Mouse (Mus musculus) kidney, embryonic 16.5 days (tissue): ENCODE data around the gene Nfya. TPM values are rescaled to one million over a fixed set of nuclear protein-coding genes. Genes with fewer than 3 reads are reported as not detected.

Source experiments
- ATAC-seq: fragments of 200-750 bp; cut with Nextera tagmentation; 2 replicates; pipeline ENCODE4 v1.8.0; 2017; ENCODE audit warnings: moderate TSS enrichment; ENCODE audit not compliant: low FRiP score, low TSS enrichment
- H3K27ac ChIP-seq: fragments of 300-500 bp; sonication (generic); 2 replicates; pipeline ENCODE4 v1.5.1; 2014; ENCODE audit warnings: low read length
- H3K27me3 ChIP-seq: fragments of 300-500 bp; sonication (generic); 2 replicates; pipeline ENCODE4 v1.6.1; 2014; ENCODE audit warnings: low read length, control low read depth, mixed read lengths; ENCODE audit not compliant: insufficient read depth
- H3K36me3 ChIP-seq: fragments of 300-500 bp; sonication (generic); 2 replicates; pipeline ENCODE4 v1.6.1; 2014; ENCODE audit warnings: low read length, control low read depth, mixed read lengths; ENCODE audit not compliant: insufficient read depth
- H3K4me1 ChIP-seq: fragments of 300-500 bp; sonication (generic); 2 replicates; pipeline ENCODE4 v1.6.1; 2014; ENCODE audit warnings: low read length, control low read depth, mixed read lengths; ENCODE audit not compliant: insufficient read depth
- H3K4me2 ChIP-seq: fragments of 300-500 bp; sonication (generic); replicated peaks from 2 replicates; pipeline ENCODE4 v1.6.1; 2014; ENCODE audit warnings: low read depth, low read length
- H3K4me3 ChIP-seq: fragments of 300-500 bp; sonication (generic); 2 replicates; pipeline ENCODE4 v1.5.1; 2014; ENCODE audit warnings: mild to moderate bottlenecking, low read length
- H3K9ac ChIP-seq: fragments of 300-500 bp; sonication (generic); replicated peaks from 2 replicates; pipeline ENCODE4 v1.6.1; 2014; ENCODE audit warnings: low read length
- H3K9me3 ChIP-seq: fragments of 300-500 bp; sonication (generic); 2 replicates; pipeline ENCODE4 v1.6.1; 2016; ENCODE audit warnings: low read length, control low read depth
- WGBS: fragments of 180-500 bp; shearing (Covaris S2); extraction: QIAGEN DNeasy Blood & Tissue Kit; methylation state at CpG from one replicate; pipeline ENCODE4 v1.1.7; 2014; 5-methylcytosine and 5-hydroxymethylcytosine counted together
- polyA plus RNA-seq: library from polyadenylated mRNA; unstranded; fragments of >200 nt; fragmentation: Nextera tagmentation; extraction: Ambion mirVana; gene quantifications from 2 replicates; pipeline ENCODE4 v1.2.1, GENCODE M21; 2015

Nfya gene
- polyA plus RNA-seq, 1 experiment from 2014 or later = 16.6 TPM

DNA sequence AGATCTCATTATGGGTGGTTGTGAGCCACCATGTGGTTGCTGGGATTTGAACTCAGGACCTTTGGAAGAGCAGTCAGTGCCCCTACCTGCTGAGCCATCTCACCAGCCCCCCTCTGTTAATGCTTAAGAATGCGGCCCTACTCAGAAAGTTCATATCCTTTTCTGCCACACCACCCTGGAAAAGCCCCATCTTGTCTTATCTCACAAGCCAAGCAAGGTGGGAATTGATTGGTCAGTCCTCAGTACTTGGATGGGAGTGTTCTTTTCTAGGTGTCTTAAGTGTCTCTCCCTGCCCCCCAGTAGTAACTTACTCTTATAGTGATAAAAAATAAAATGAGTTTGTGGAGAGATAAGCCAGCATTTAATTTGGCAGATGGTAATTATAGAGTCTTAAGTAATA is 5.0 kb downstream of the Nfya start:
- Histone ChIP-seq H3K4me1 (peaks cover 12% of the 10 kb centered on the region), H3K4me2 (no peak overlapping the region), H3K4me3 (no peak overlapping the region), H3K9ac (no peak overlapping the region), H3K36me3 (peaks cover 7% of the 10 kb centered on the region), H3K27ac (no peak overlapping the region), H3K27me3 (no peaks in the 10 kb centered on the region), H3K9me3 (no peaks in the 10 kb centered on the region)
- 85% methylated on average over 1 of the region's 1 CpGs for WGBS
- no peak for ATAC-seq

DNA sequence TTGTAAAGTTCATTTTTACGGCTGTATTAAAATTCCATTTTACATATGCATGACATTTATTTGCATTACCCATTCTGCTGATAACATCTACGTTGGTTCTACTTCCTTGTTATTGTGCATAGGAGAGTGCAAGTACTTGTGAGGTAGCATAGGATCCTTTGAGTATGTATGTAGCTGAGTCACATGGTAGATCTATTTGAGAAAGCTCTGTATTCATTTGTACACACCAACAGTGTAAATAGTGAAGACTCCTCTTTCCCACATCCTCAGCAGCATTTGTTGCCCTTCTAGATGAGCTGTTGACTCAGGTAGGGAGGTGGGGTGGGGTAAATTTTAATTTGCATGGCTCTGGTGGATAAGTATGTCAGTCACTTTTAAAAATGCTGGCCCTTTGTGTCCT is 5.9 kb downstream of the Nfya start:
- H3K27me3 ChIP-seq = no peaks in the 10 kb centered on the region
- H3K9me3 ChIP-seq = no peaks in the 10 kb centered on the region
- peaks cover 12% of the 10 kb centered on the region for H3K4me1 ChIP-seq
- H3K36me3 ChIP-seq = peaks cover 15% of the 10 kb centered on the region
- H3K4me2 ChIP-seq = no peak overlapping the region
- H3K4me3 ChIP-seq = no peak overlapping the region
- no peak overlapping the region for H3K27ac ChIP-seq
- H3K9ac ChIP-seq = no peak overlapping the region
- WGBS = 81% methylated on average over 2 of the region's 2 CpGs
- ATAC-seq = no peak

GRCm38 (mm10) chr17:48402751-48403150 is 7.0 kb downstream of the Nfya start:
- no peak for ATAC-seq
- Histone ChIP-seq H3K9ac (no peak overlapping the region), H3K4me2 (no peak overlapping the region), H3K9me3 (no peaks in the 10 kb centered on the region), H3K27me3 (no peaks in the 10 kb centered on the region), H3K36me3 (peaks cover 21% of the 10 kb centered on the region), H3K27ac (no peak overlapping the region), H3K4me1 (peaks cover 8% of the 10 kb centered on the region), H3K4me3 (no peak overlapping the region)
- 87% methylated on average over 3 of the region's 3 CpGs for WGBS

- no peak overlapping the region for H3K9ac ChIP-seq
- 86% methylated on average over 4 of the region's 4 CpGs for WGBS
These were observed 8.0 kb downstream of the Nfya start for GRCm38 (mm10) chr17:48401710-48402109.

DNA sequence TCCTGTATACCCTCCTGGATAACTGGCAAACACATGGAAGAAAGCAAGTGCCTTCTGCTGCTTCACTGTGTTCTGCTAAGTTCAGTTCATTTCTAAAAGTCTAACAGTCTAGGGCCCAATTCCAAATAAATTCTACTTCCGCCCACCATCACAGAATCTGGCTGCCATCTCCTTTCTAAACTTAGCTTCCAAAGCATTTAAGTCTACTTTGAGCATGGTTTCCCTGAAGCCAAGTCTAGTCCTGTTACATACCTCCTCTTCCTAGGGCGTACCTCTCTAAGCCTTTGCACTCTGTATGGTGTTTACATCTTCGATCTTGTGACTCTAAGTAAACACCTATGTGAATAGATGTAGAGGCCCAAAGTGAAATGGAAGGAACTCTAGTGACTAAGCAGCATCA is 17.1 kb downstream of the Nfya start:
- no peak overlapping the region for H3K9ac ChIP-seq
- no peaks in the 10 kb centered on the region for H3K4me1 ChIP-seq
- H3K4me3 ChIP-seq = no peak overlapping the region
- H3K4me2 ChIP-seq = no peak overlapping the region
- WGBS = 95% methylated on average over 3 of the region's 3 CpGs
- no peaks in the 10 kb centered on the region for H3K9me3 ChIP-seq
- no peak for ATAC-seq
- H3K36me3 ChIP-seq = peaks cover 84% of the 10 kb centered on the region
- H3K27me3 ChIP-seq = no peaks in the 10 kb centered on the region
- H3K27ac ChIP-seq = no peak overlapping the region

More at GRCm38 (mm10) chr17:48401710-48402109, 8.0 kb downstream of the Nfya start:
- Histone ChIP-seq H3K27ac (no peak overlapping the region), H3K4me1 (no peaks in the 10 kb centered on the region), H3K36me3 (peaks cover 24% of the 10 kb centered on the region), H3K4me3 (no peak overlapping the region), H3K27me3 (no peaks in the 10 kb centered on the region), H3K4me2 (no peak overlapping the region), H3K9me3 (no peaks in the 10 kb centered on the region)
- no peak for ATAC-seq

DNA sequence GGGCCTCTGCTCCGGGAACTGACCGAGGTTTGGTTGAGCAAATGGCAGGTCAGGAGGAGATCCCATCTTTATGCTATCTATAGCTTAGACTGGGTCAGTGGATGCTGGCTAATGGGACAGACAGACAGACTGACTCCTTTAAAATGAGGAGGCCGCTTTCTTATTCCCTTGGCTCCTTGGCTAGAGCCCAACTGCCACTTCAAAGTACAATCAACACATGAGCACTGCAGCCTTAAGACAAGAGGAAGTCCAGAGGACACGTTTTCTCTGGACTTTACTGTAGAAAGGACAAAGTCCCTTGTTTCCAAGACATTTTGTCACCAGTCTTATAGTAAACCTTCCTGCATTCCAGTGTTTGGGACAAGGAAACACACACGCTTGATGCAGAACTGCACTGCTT is 18.3 kb downstream of the Nfya start:
- no peaks in the 10 kb centered on the region for H3K9me3 ChIP-seq
- no peak for ATAC-seq
- no peaks in the 10 kb centered on the region for H3K27me3 ChIP-seq
- H3K4me3 ChIP-seq = no peak overlapping the region
- H3K27ac ChIP-seq = no peak overlapping the region
- WGBS = 88% methylated on average over 5 of the region's 5 CpGs
- H3K9ac ChIP-seq = no peak overlapping the region
- H3K4me2 ChIP-seq = no peak overlapping the region
- H3K36me3 ChIP-seq = peaks cover 91% of the 10 kb centered on the region
- H3K4me1 ChIP-seq = no peaks in the 10 kb centered on the region

DNA sequence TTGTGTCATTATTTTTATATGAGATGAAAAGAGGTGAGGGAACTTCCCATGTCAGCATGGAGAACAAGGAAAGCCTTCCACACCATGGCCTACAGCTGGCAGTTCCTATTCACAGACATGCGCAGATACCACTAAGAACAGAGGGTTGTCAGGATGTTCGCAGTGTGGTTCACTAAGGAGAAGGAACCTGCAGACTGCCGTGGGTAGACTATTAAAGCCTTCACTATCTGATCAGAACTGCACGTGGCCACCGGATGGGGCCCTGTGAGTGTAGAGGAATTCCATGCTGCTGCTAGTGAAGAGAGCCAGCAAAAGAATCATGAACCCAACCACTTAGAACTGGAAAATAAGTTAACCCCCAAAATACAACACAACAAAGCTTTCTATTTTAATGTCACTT is 20.3 kb downstream of the Nfya start:
- WGBS = 91% methylated on average over 5 of the region's 5 CpGs
- no peak overlapping the region for H3K9ac ChIP-seq
- no peaks in the 10 kb centered on the region for H3K27me3 ChIP-seq

GRCm38 (mm10) chr17:48388666-48389065 is 21.0 kb downstream of the Nfya start:
- no peak overlapping the region for H3K27ac ChIP-seq
- no peaks in the 10 kb centered on the region for H3K4me1 ChIP-seq
- no peaks in the 10 kb centered on the region for H3K9me3 ChIP-seq
- WGBS = 95% methylated on average over 2 of the region's 2 CpGs
- no peak overlapping the region for H3K4me3 ChIP-seq
- no peaks in the 10 kb centered on the region for H3K27me3 ChIP-seq
- H3K36me3 ChIP-seq = peaks cover 73% of the 10 kb centered on the region
- H3K9ac ChIP-seq = no peak overlapping the region
- no peak for ATAC-seq
- H3K4me2 ChIP-seq = no peak overlapping the region

More for the DNA sequence above, 20.3 kb downstream of the Nfya start:
- H3K4me3 ChIP-seq = no peak overlapping the region
- no peak for ATAC-seq
- no peak overlapping the region for H3K4me2 ChIP-seq
- H3K9me3 ChIP-seq = no peaks in the 10 kb centered on the region
- peaks cover 79% of the 10 kb centered on the region for H3K36me3 ChIP-seq
- H3K27ac ChIP-seq = no peak overlapping the region
- H3K4me1 ChIP-seq = no peaks in the 10 kb centered on the region

DNA sequence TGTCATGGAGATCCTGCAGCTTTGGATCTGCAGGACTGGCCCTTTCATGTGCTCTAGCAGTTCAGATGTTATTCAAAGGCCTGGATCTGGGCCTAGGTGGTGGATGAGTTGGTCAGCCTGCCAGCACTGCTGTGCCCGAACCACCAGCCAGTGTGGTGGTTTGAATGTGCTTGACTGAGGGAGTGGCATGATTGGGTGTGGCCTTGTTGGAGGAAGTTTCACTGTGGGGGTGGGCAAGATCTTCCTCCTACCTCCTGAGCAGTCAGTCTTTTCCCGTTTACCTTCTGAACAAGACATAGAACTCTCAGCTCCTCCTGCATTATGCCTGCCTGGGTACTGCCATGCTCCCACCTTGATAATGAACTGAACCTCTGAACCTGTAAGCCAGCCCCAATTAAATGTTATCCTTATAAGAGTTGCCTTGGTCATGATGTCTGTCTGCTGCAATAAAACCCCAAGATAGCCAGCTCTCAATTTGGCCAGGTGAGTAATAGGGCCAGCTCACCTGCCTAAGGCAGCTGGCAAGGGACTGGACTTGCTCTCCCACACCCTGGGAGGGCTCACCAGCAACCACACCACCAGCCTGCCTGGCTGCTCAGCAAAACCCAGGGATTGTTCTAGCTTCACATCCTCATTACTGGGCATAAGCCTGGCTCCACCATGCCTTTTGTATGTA is 23.8 kb downstream of the Nfya start:
- no peak overlapping the region for H3K4me2 ChIP-seq
- H3K36me3 ChIP-seq = peaks cover 45% of the 10 kb centered on the region
- no peaks in the 10 kb centered on the region for H3K4me1 ChIP-seq
- no peak overlapping the region for H3K9ac ChIP-seq
- no peaks in the 10 kb centered on the region for H3K27me3 ChIP-seq
- WGBS = 74% methylated on average over 2 of the region's 2 CpGs
- H3K9me3 ChIP-seq = no peaks in the 10 kb centered on the region
- ATAC-seq = no peak
- H3K27ac ChIP-seq = no peak overlapping the region
- no peak overlapping the region for H3K4me3 ChIP-seq

- Histone ChIP-seq H3K27ac (no peak overlapping the region), H3K4me2 (no peak overlapping the region), H3K4me1 (no peaks in the 10 kb centered on the region), H3K36me3 (no peaks in the 10 kb centered on the region), H3K4me3 (no peak overlapping the region), H3K9ac (no peak overlapping the region), H3K9me3 (0 out of 2 replicates have a peak, but pooled peaks cover 3% of the 10 kb centered on the region), H3K27me3 (no peaks in the 10 kb centered on the region)
- no peak for ATAC-seq
These were observed 30.7 kb downstream of the Nfya start for GRCm38 (mm10) chr17:48379050-48379449.
